Comparison of ENCODE assay signal across 8 mouse cellular contexts in genomic region chr9:57643856-57644180, GRCm38 (mm10). TPM values are rescaled to one million over a fixed set of nuclear protein-coding genes. Genes with fewer than 3 reads are reported as not detected.
DNase-seq lines count a peak whose midpoint lies in the region; ATAC-seq and TF ChIP-seq lines count a peak whose summit lies in the region.

No protein-coding gene starts in this region.

- H3K4me1 ChIP-seq in embryonic facial prominence, embryonic 12.5 days: peaks cover 56% of the 10 kb centered on the region
- peaks cover 40% of the 10 kb centered on the region for H3K4me1 ChIP-seq in hindbrain, postnatal 0 days (ENCODE audit: insufficient read depth, low read length)
- H3K4me1 ChIP-seq in stomach, postnatal 0 days (replicated peaks; ENCODE audit: control insufficient read depth, insufficient read depth): peaks cover 19% of the 10 kb centered on the region

- H3K27ac ChIP-seq in embryonic facial prominence, embryonic 12.5 days: 0 out of 2 replicates have a peak overlapping the region, but pooled peaks have one; percentile 36
- no peak overlapping the region for H3K27ac ChIP-seq in hindbrain, postnatal 0 days
- H3K27ac ChIP-seq in stomach, postnatal 0 days (replicated peaks): peak overlapping the region; percentile 49

- H3K27me3 ChIP-seq in embryonic facial prominence, embryonic 12.5 days: no peaks in the 10 kb centered on the region
- H3K27me3 ChIP-seq in hindbrain, postnatal 0 days (ENCODE audit: insufficient read depth, low read length): no peaks in the 10 kb centered on the region
- no peaks in the 10 kb centered on the region for H3K27me3 ChIP-seq in stomach, postnatal 0 days (ENCODE audit: control insufficient read depth, insufficient read depth, low read length)

- peak overlapping the region; percentile 97 for H3K4me2 ChIP-seq in embryonic facial prominence, embryonic 12.5 days (replicated peaks)
- peak overlapping the region; percentile 95 for H3K4me2 ChIP-seq in hindbrain, postnatal 0 days (ENCODE audit: low read depth, low read length)
- peak overlapping the region; percentile 94 for H3K4me2 ChIP-seq in stomach, postnatal 0 days (replicated peaks; ENCODE audit: low read depth)

- H3K4me3 ChIP-seq in embryonic facial prominence, embryonic 12.5 days: peak overlapping the region; percentile 99
- H3K4me3 ChIP-seq in hindbrain, postnatal 0 days (ENCODE audit: low read length): peak overlapping the region; percentile 95
- peak overlapping the region; percentile 92 for H3K4me3 ChIP-seq in stomach, postnatal 0 days (ENCODE audit: low read depth, low read length)

- no peak for TF ChIP-seq EP300 in stomach, postnatal 0 days (optimal IDR thresholded peaks at IDR 0.05)

- whole genome bisulfite sequencing in embryonic facial prominence, embryonic 12.5 days: 42% methylated on average over 7 of the region's 7 CpGs
- 49% methylated on average over 7 of the region's 7 CpGs for WGBS in hindbrain, postnatal 0 days
- WGBS in stomach, postnatal 0 days: 32% methylated on average over 7 of the region's 7 CpGs

- H3K9me3 ChIP-seq in embryonic facial prominence, embryonic 12.5 days: no peaks in the 10 kb centered on the region
- no peaks in the 10 kb centered on the region for H3K9me3 ChIP-seq in hindbrain, postnatal 0 days (ENCODE audit: low read length)
- H3K9me3 ChIP-seq in stomach, postnatal 0 days (ENCODE audit: control insufficient read depth, low read length): no peaks in the 10 kb centered on the region

- TF ChIP-seq CTCF in hindbrain, postnatal 0 days (IDR thresholded peaks at IDR 0.05; ENCODE audit: low read depth): no peak
- TF ChIP-seq CTCF in stomach, postnatal 0 days (IDR thresholded peaks at IDR 0.05; ENCODE audit: low read depth): no peak

- peak overlapping the region; percentile 100 for H3K9ac ChIP-seq in embryonic facial prominence, embryonic 12.5 days
- H3K9ac ChIP-seq in hindbrain, postnatal 0 days (replicated peaks; ENCODE audit: low read length): peak overlapping the region; percentile 98; the same call in 1 of the 2 replicates
- H3K9ac ChIP-seq in stomach, postnatal 0 days (ENCODE audit: low read length): peak overlapping the region; percentile 98; the same call in 1 of the 2 replicates

- peak; percentile 66 for DNase-seq in CD4-positive, CD25-positive, alpha-beta regulatory T cell, adult 2 months (ENCODE audit: low read depth, low spot score)
- DNase-seq in hindbrain, postnatal 0 days (ENCODE audit: low spot score): no peak
- no peak for DNase-seq in stomach, postnatal 0 days (ENCODE audit: low spot score)
- DNase-seq in cerebellum, adult 11 months: no peak
- DNase-seq in cerebellum, postnatal 36 days: no peak

- H3K36me3 ChIP-seq in embryonic facial prominence, embryonic 12.5 days: peaks cover 8% of the 10 kb centered on the region; the same call in 1 of the 2 replicates
- H3K36me3 ChIP-seq in hindbrain, postnatal 0 days (ENCODE audit: insufficient read depth, low read length): 0 out of 2 replicates have a peak, but pooled peaks cover 4% of the 10 kb centered on the region
- no peaks in the 10 kb centered on the region; the same call in 1 of the 2 replicates for H3K36me3 ChIP-seq in stomach, postnatal 0 days (ENCODE audit: control insufficient read depth, insufficient read depth, low read length)

- no peak for ATAC-seq in CD4-positive, CD25-positive, alpha-beta regulatory T cell, adult 4 months
- no peak for ATAC-seq in embryonic facial prominence, embryonic 12.5 days (ENCODE audit: insufficient number of reproducible peaks, insufficient read depth, low FRiP score, low TSS enrichment)
- no peak for ATAC-seq in hindbrain, postnatal 0 days
- ATAC-seq in megakaryocyte, adult 5-6 weeks (ENCODE audit: poor library complexity, severe bottlenecking): 0 out of 2 replicates have a peak, but pooled peaks have one; percentile 9
- no peak for ATAC-seq in stomach, postnatal 0 days (ENCODE audit: low FRiP score, low TSS enrichment)

RNA-seq across cellular contexts. Expression of gene Csk, which starts 9.6 kb away (rescaled TPM):
- polyA plus RNA-seq in CD4-positive, CD25-positive, alpha-beta regulatory T cell, adult 4 months (2017; shearing (Covaris generic)): 100 to 1,000 TPM; 110 to 150 TPM
- polyA plus RNA-seq in embryonic facial prominence, embryonic 12.5 days (2016; fragmentation: Nextera tagmentation; extraction: Ambion mirVana): 38.0 and 41.1 TPM in 2 replicates
- 128 and 129 TPM in 2 replicates for total RNA-seq in hindbrain, postnatal 0 days (2014; rRNA removed)
- polyA plus RNA-seq in hindbrain, postnatal 0 days (2015; fragmentation: Nextera tagmentation; extraction: Ambion mirVana): 39.4 and 44.4 TPM in 2 replicates
- 88.6 and 96.7 TPM in 2 replicates for total RNA-seq in megakaryocyte, adult 5-6 weeks (2015)
- total RNA-seq in megakaryocyte, adult 5-6 weeks (2017): 230 and 282 TPM in 2 replicates
- polyA plus RNA-seq in stomach, postnatal 0 days (2015; fragmentation: Nextera tagmentation; extraction: Ambion mirVana): 20.7 and 23.9 TPM in 2 replicates

RNA-seq across cellular contexts. Expression of gene Lman1l, which starts 23.2 kb away (rescaled TPM):
- polyA plus RNA-seq in CD4-positive, CD25-positive, alpha-beta regulatory T cell, adult 4 months (2017; shearing (Covaris generic)): 1 to 10 TPM in 1 of 2 experiments, under 1 TPM in 1; 0.79 to 1.4 TPM
- not detected in 2 replicates for polyA plus RNA-seq in embryonic facial prominence, embryonic 12.5 days (2016; fragmentation: Nextera tagmentation; extraction: Ambion mirVana)
- not detected in 2 replicates for total RNA-seq in hindbrain, postnatal 0 days (2014; rRNA removed)
- polyA plus RNA-seq in hindbrain, postnatal 0 days (2015; fragmentation: Nextera tagmentation; extraction: Ambion mirVana): not detected in 2 replicates
- total RNA-seq in megakaryocyte, adult 5-6 weeks (2015): not detected in 2 replicates
- not detected in 2 replicates for total RNA-seq in megakaryocyte, adult 5-6 weeks (2017)
- polyA plus RNA-seq in stomach, postnatal 0 days (2015; fragmentation: Nextera tagmentation; extraction: Ambion mirVana): not detected in 2 replicates

RNA-seq across cellular contexts. Expression of gene Cplx3, which starts 37.7 kb away (rescaled TPM):
- polyA plus RNA-seq in CD4-positive, CD25-positive, alpha-beta regulatory T cell, adult 4 months (2017; shearing (Covaris generic)): not detected
- 0.10 and 0.75 TPM in 2 replicates for polyA plus RNA-seq in embryonic facial prominence, embryonic 12.5 days (2016; fragmentation: Nextera tagmentation; extraction: Ambion mirVana)
- 0.10 TPM in 1 of 2 replicates, not detected in the other for total RNA-seq in hindbrain, postnatal 0 days (2014; rRNA removed)
- polyA plus RNA-seq in hindbrain, postnatal 0 days (2015; fragmentation: Nextera tagmentation; extraction: Ambion mirVana): 0.79 and 1.2 TPM in 2 replicates
- not detected in 2 replicates for total RNA-seq in megakaryocyte, adult 5-6 weeks (2015)
- not detected in 2 replicates for total RNA-seq in megakaryocyte, adult 5-6 weeks (2017)
- polyA plus RNA-seq in stomach, postnatal 0 days (2015; fragmentation: Nextera tagmentation; extraction: Ambion mirVana): not detected in 2 replicates

RNA-seq across cellular contexts. Expression of gene Cyp1a2, which starts 39.7 kb away (rescaled TPM):
- not detected for polyA plus RNA-seq in CD4-positive, CD25-positive, alpha-beta regulatory T cell, adult 4 months (2017; shearing (Covaris generic))
- not detected in 2 replicates for polyA plus RNA-seq in embryonic facial prominence, embryonic 12.5 days (2016; fragmentation: Nextera tagmentation; extraction: Ambion mirVana)
- total RNA-seq in hindbrain, postnatal 0 days (2014; rRNA removed): not detected in 2 replicates
- not detected in 2 replicates for polyA plus RNA-seq in hindbrain, postnatal 0 days (2015; fragmentation: Nextera tagmentation; extraction: Ambion mirVana)
- total RNA-seq in megakaryocyte, adult 5-6 weeks (2015): not detected in 2 replicates
- not detected in 2 replicates for total RNA-seq in megakaryocyte, adult 5-6 weeks (2017)
- polyA plus RNA-seq in stomach, postnatal 0 days (2015; fragmentation: Nextera tagmentation; extraction: Ambion mirVana): not detected in 2 replicates

RNA-seq across cellular contexts. Expression of gene Cyp1a1, which starts 43.9 kb away (rescaled TPM):
- not detected for polyA plus RNA-seq in CD4-positive, CD25-positive, alpha-beta regulatory T cell, adult 4 months (2017; shearing (Covaris generic))
- not detected in 2 replicates for polyA plus RNA-seq in embryonic facial prominence, embryonic 12.5 days (2016; fragmentation: Nextera tagmentation; extraction: Ambion mirVana)
- total RNA-seq in hindbrain, postnatal 0 days (2014; rRNA removed): 0.05 and 0.07 TPM in 2 replicates
- polyA plus RNA-seq in hindbrain, postnatal 0 days (2015; fragmentation: Nextera tagmentation; extraction: Ambion mirVana): 0.10 and 0.24 TPM in 2 replicates
- not detected in 2 replicates for total RNA-seq in megakaryocyte, adult 5-6 weeks (2015)
- total RNA-seq in megakaryocyte, adult 5-6 weeks (2017): not detected in 2 replicates
- 0.07 and 0.11 TPM in 2 replicates for polyA plus RNA-seq in stomach, postnatal 0 days (2015; fragmentation: Nextera tagmentation; extraction: Ambion mirVana)
